Mouse (Mus musculus): Measurements from ENCODE around the gene Syn3. TPM values are rescaled to one million over a fixed set of nuclear protein-coding genes. Genes with fewer than 3 reads are reported as not detected.
"Not testable (repeated sequence)": the region's sequence is repeated elsewhere in the genome, so short reads cannot be mapped to it uniquely, and the experiment has no call there.

Gene Syn3
- polyA plus RNA-seq, 2 experiments = 0.11 to 0.14 TPM

- Histone ChIP-seq H3K4me2 (ENCODE audit: low read depth) (no peak overlapping the region), H3K9ac (replicated peaks) (no peak overlapping the region), H3K36me3 (replicated peaks; ENCODE audit: control insufficient read depth, insufficient read depth, low read depth) (no peaks in the 10 kb centered on the region), H3K27me3 (ENCODE audit: control insufficient read depth, insufficient read depth, low read length) (no peaks in the 10 kb centered on the region), H3K27ac (no peak overlapping the region), H3K4me1 (replicated peaks; ENCODE audit: control insufficient read depth in 2 of 2, insufficient read depth in 2 of 2, low read length in 1 of 2) (no peaks in the 10 kb centered on the region), H3K4me3 (ENCODE audit: insufficient read depth in 1 of 2, low read depth in 2 of 2, low read length in 2 of 2) (no peak overlapping the region), H3K9me3 (ENCODE audit: control insufficient read depth, low read length) (no peaks in the 10 kb centered on the region)
- ATAC-seq (ENCODE audit: insufficient read depth) (no peak), DNase-seq (ENCODE audit: low read depth in 3 of 3, low spot score in 3 of 3) (no peak)
- WGBS (ENCODE audit: insufficient replicate concordance) = 52% methylated on average over 9 of the region's 9 CpGs
- TF ChIP-seq CTCF (IDR thresholded peaks at IDR 0.05; ENCODE audit: low read depth) (no peak), EP300 (IDR thresholded peaks at IDR 0.05; ENCODE audit: low read depth) (no peak)
These were observed 117.4 kb downstream of the Syn3 start for GRCm38 (mm10) chr10:86381150-86381921.

GRCm38 (mm10) chr10:86380626-86381025, 118.1 kb downstream of the Syn3 start:
- no peaks in the 10 kb centered on the region for H3K4me1 ChIP-seq (replicated peaks; ENCODE audit: control insufficient read depth in 2 of 2, insufficient read depth in 2 of 2, low read length in 1 of 2)
- H3K27ac ChIP-seq = no peak overlapping the region
- no peaks in the 10 kb centered on the region for H3K27me3 ChIP-seq (ENCODE audit: control insufficient read depth, insufficient read depth, low read length)
- H3K9me3 ChIP-seq (ENCODE audit: control insufficient read depth, low read length) = no peaks in the 10 kb centered on the region
- no peak overlapping the region for H3K4me3 ChIP-seq (ENCODE audit: insufficient read depth in 1 of 2, low read depth in 2 of 2, low read length in 2 of 2)
- ATAC-seq (ENCODE audit: insufficient read depth) (no peak), DNase-seq (ENCODE audit: low read depth in 3 of 3, low spot score in 3 of 3) (no peak)
- 54% methylated on average over 2 of the region's 2 CpGs for WGBS (ENCODE audit: insufficient replicate concordance)
- no peaks in the 10 kb centered on the region for H3K36me3 ChIP-seq (replicated peaks; ENCODE audit: control insufficient read depth, insufficient read depth, low read depth)
- H3K9ac ChIP-seq (replicated peaks) = no peak overlapping the region
- TF ChIP-seq CTCF (IDR thresholded peaks at IDR 0.05; ENCODE audit: low read depth) (no peak), EP300 (IDR thresholded peaks at IDR 0.05; ENCODE audit: low read depth) (no peak)
- H3K4me2 ChIP-seq (ENCODE audit: low read depth) = no peak overlapping the region

- ATAC-seq (ENCODE audit: insufficient read depth); H3K4me1 ChIP-seq (replicated peaks; ENCODE audit: control insufficient read depth in 2 of 2, insufficient read depth in 2 of 2, low read length in 1 of 2); H3K27ac ChIP-seq; H3K4me2 ChIP-seq (ENCODE audit: low read depth); H3K4me3 ChIP-seq (ENCODE audit: insufficient read depth in 1 of 2, low read depth in 2 of 2, low read length in 2 of 2); H3K27me3 ChIP-seq (ENCODE audit: control insufficient read depth, insufficient read depth, low read length); H3K36me3 ChIP-seq (replicated peaks; ENCODE audit: control insufficient read depth, insufficient read depth, low read depth); DNase-seq (ENCODE audit: low read depth in 3 of 3, low spot score in 3 of 3); H3K9ac ChIP-seq (replicated peaks); H3K9me3 ChIP-seq (ENCODE audit: control insufficient read depth, low read length): not testable (repeated sequence)
- WGBS (ENCODE audit: insufficient replicate concordance) = 42% methylated on average over 2 of the region's 2 CpGs
These were observed 119.9 kb downstream of the Syn3 start for GRCm38 (mm10) chr10:86378803-86379202.

- Histone ChIP-seq H3K4me3 (ENCODE audit: insufficient read depth in 1 of 2, low read depth in 2 of 2, low read length in 2 of 2) (no peak overlapping the region), H3K27ac (no peak overlapping the region), H3K9me3 (ENCODE audit: control insufficient read depth, low read length) (no peaks in the 10 kb centered on the region), H3K9ac (replicated peaks) (no peak overlapping the region), H3K36me3 (replicated peaks; ENCODE audit: control insufficient read depth, insufficient read depth, low read depth) (no peaks in the 10 kb centered on the region), H3K27me3 (ENCODE audit: control insufficient read depth, insufficient read depth, low read length) (no peaks in the 10 kb centered on the region), H3K4me2 (ENCODE audit: low read depth) (no peak overlapping the region), H3K4me1 (replicated peaks; ENCODE audit: control insufficient read depth in 2 of 2, insufficient read depth in 2 of 2, low read length in 1 of 2) (no peaks in the 10 kb centered on the region)
- TF ChIP-seq EP300 (IDR thresholded peaks at IDR 0.05; ENCODE audit: low read depth) (no peak), CTCF (IDR thresholded peaks at IDR 0.05; ENCODE audit: low read depth) (no peak)
- DNase-seq (ENCODE audit: low read depth in 3 of 3, low spot score in 3 of 3) (no peak), ATAC-seq (ENCODE audit: insufficient read depth) (no peak)
- 58% methylated on average over 8 of the region's 8 CpGs for WGBS (ENCODE audit: insufficient replicate concordance)
These were observed 122.1 kb downstream of the Syn3 start for GRCm38 (mm10) chr10:86376392-86377185.

GRCm38 (mm10) chr10:86375903-86376302, 122.8 kb downstream of the Syn3 start:
- H3K4me3 ChIP-seq (ENCODE audit: insufficient read depth in 1 of 2, low read depth in 2 of 2, low read length in 2 of 2) = no peak overlapping the region
- WGBS (ENCODE audit: insufficient replicate concordance) = 62% methylated on average over 11 of the region's 11 CpGs
- no peak for DNase-seq (ENCODE audit: low read depth in 3 of 3, low spot score in 3 of 3)

More at GRCm38 (mm10) chr10:86375903-86376302, 122.8 kb downstream of the Syn3 start:
- H3K27ac ChIP-seq = no peak overlapping the region
- no peak overlapping the region for H3K4me2 ChIP-seq (ENCODE audit: low read depth)
- H3K9ac ChIP-seq (replicated peaks) = no peak overlapping the region
- H3K9me3 ChIP-seq (ENCODE audit: control insufficient read depth, low read length) = no peaks in the 10 kb centered on the region
- TF ChIP-seq CTCF (IDR thresholded peaks at IDR 0.05; ENCODE audit: low read depth) (no peak), EP300 (IDR thresholded peaks at IDR 0.05; ENCODE audit: low read depth) (no peak)
- H3K4me1 ChIP-seq (replicated peaks; ENCODE audit: control insufficient read depth in 2 of 2, insufficient read depth in 2 of 2, low read length in 1 of 2) = no peaks in the 10 kb centered on the region
- H3K27me3 ChIP-seq (ENCODE audit: control insufficient read depth, insufficient read depth, low read length) = no peaks in the 10 kb centered on the region
- no peaks in the 10 kb centered on the region for H3K36me3 ChIP-seq (replicated peaks; ENCODE audit: control insufficient read depth, insufficient read depth, low read depth)
- no peak for ATAC-seq (ENCODE audit: insufficient read depth)
